Mouse (Mus musculus) right cerebral cortex, postnatal 25 days (tissue): ENCODE data around the gene Vmn1r212.
"Not testable (repeated sequence)": the region's sequence is repeated elsewhere in the genome, so short reads cannot be mapped to it uniquely, and the experiment has no call there.

Experiments used
- DNase-seq: peaks from one replicate; pipeline ENCODE4 v3.0.0; 2022

Vmn1r212 gene

GRCm38 (mm10) chr13:22884105-22884504, at the start of gene Vmn1r212:
Vmn1r212 (minus strand) TSS chr13:22884205.
- no peak for DNase-seq

DNA sequence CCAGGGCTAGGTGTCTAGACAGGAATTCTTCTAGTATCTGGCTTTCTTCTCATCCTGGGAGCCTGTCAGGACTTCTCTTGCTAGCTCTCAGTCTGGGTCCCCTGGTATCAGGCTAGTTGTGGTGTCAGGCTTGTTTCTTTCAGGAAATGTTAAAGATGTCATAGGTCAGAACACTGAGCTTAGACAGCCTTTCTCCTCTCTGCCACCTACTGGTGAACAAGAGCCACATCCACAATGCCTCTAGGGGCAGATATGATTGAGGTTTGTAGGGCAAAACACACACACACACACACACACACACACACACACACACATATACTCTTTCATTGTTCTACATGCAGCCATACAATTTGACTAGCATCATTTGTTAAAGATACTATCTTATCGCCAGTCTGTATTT, 4.7 kb downstream of the Vmn1r212 start:
- DNase-seq, result no peak

DNA sequence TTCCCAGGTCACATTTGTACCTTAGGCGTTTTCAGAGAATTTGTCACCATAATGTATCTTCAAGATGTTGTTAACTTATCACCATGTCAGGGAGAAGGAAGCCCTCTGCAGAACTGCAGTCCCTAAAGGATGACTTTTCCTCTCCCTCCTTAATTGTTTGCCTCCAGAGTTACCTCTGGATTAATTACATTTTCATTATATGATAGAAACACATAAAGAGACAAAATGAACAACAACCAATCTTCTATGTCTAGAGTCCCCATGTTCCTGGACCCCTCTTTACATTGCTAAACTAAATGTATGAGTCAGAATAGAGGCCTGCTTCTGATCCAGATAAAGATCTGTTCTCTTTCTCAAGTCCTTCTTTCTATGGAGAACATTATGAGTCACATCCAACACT, 26.5 kb downstream of the Vmn1r212 start, which contains the start of gene Vmn1r211:
Vmn1r211 (minus strand) TSS at position 101 of the 400 bp plus-strand sequence.
- DNase-seq, result no peak

GRCm38 (mm10) chr13:22854760-22855159, 29.2 kb downstream of the Vmn1r212 start:
- no peak for DNase-seq

GRCm38 (mm10) chr13:22846798-22847197, 37.2 kb downstream of the Vmn1r212 start:
- DNase-seq, result no peak

DNA sequence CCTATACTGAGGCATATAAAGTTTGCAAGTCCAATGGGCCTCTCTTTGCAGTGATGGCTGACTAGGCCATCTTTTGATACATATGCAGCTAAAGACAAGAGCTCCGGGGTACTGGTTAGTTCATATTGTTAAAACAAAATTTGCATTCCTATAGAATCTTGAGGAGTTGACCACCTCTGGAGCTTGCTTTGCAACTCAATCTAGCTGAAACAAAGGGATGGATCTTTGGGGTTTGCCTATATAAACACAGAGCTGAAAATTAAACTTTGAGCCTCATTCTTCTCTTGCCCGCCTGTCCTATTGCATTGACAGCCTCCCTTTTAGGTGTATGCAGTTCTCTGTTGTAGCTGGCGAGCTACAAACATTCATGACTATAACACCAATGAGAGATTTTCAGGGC, 39.7 kb downstream of the Vmn1r212 start:
- DNase-seq, result not testable (repeated sequence)
